Mouse (Mus musculus): ENCODE data around the gene Epm2aip1. TPM values are rescaled to one million over a fixed set of nuclear protein-coding genes. Genes with fewer than 3 reads are reported as not detected.

Gene Epm2aip1
- polyA plus RNA-seq (2015; fragmentation: Nextera tagmentation; extraction: Ambion mirVana) = 18.9 and 21.5 TPM in 2 replicates

DNA sequence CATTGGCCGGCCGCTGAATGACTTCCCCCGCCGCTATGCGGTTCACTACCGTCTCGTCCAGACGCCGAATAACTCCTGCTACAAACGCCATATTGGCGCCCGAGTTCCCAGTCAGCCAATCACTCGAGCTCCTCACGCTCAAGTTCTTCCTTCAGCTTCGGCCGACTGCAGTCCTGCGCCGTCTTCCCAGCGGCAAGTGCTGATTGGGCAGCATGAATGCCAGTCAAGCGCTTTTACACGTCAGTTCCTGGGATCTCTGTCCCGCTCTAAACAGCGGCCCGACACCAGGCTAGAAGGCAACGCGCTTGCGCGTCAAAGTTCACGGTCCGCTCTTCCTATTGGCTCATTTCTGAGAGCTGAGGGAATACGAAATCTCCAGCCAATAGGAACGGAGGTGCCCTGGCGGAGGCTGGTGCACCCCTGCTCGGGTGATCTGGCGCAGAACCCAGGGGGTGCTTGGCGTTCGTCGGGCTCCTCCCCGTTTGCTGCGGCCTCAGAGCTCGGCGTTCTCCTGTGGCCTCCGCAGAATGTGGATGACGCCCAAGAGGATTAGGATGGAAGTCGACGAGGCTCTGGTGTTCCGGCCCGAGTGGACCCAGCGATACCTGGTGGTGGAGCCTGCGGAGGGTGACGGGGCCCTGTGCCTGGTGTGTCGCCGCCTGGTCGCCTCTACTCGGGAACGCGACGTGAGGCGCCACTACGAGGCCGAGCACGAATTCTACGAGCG, at the start of gene Epm2aip1, which contains the start of gene Mlh1:
TSS of gene Epm2aip1 (plus strand) at position 496 of the 727 bp plus-strand sequence.
TSS of gene Mlh1 (minus strand) at position 358 of the 727 bp plus-strand sequence.
- H3K4me1 ChIP-seq (ENCODE audit: control insufficient read depth, insufficient read depth, low read length) = peaks cover 31% of the 10 kb centered on the region
- peak within 1 kb of the TSS; percentile 69 for H3K4me3 ChIP-seq (ENCODE audit: low read length)
- H3K27ac ChIP-seq (ENCODE audit: low read length) = peak within 1 kb of the TSS; percentile 98
- WGBS = under 1% methylated on average over 64 of the region's 64 CpGs
- no peaks in the 10 kb centered on the region for H3K9me3 ChIP-seq (replicated peaks; ENCODE audit: control insufficient read depth, low read length)
- peak; percentile 98 for ATAC-seq (replicated peaks; ENCODE audit: extremely low read depth, insufficient read depth, low FRiP score)
- no peaks in the 10 kb centered on the region for H3K27me3 ChIP-seq (ENCODE audit: control insufficient read depth, insufficient read depth, low read length)
- H3K36me3 ChIP-seq (ENCODE audit: control insufficient read depth, insufficient read depth) = 0 out of 2 replicates have a peak, but pooled peaks cover 3% of the 10 kb centered on the region
- H3K9ac ChIP-seq (ENCODE audit: low read length) = peak within 1 kb of the TSS; percentile 96
- H3K4me2 ChIP-seq (ENCODE audit: low read depth, low read length) = peak within 1 kb of the TSS; percentile 86

GRCm38 (mm10) chr9:111223406-111223805, 48.3 kb upstream of the Epm2aip1 start:
- ATAC-seq (replicated peaks; ENCODE audit: extremely low read depth, insufficient read depth, low FRiP score) = no peak
- WGBS = 95% methylated on average over 5 of the region's 5 CpGs
- no peaks in the 10 kb centered on the region for H3K27me3 ChIP-seq (ENCODE audit: control insufficient read depth, insufficient read depth, low read length)

DNA sequence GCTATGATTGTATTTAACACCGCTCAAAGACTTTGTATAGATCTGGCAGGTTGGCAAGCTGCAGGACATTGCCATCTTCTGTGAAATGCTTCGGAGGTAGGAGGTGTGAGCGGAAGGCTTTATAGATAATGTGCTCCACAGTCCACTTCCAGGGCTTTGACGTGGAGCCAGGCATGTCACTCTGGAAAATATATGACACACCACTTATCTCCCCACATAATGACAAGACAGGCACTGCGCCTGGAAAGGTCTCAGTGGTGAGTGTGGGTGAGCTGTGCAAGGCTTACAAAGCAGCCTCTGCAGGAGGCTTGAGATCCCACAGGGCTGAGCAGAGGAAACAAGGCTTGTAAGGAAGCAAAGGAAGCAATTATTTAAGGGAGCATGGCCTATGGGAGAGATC, 43.3 kb upstream of the Epm2aip1 start:
- H3K27ac ChIP-seq (ENCODE audit: low read length) = peak overlapping the region; percentile 70
- no peak overlapping the region for H3K4me3 ChIP-seq (ENCODE audit: low read length)
- H3K9ac ChIP-seq (ENCODE audit: low read length) = no peak overlapping the region
- 33% methylated on average over 5 of the region's 5 CpGs for WGBS
- H3K4me2 ChIP-seq (ENCODE audit: low read depth, low read length) = no peak overlapping the region
- H3K4me1 ChIP-seq (ENCODE audit: control insufficient read depth, insufficient read depth, low read length) = peaks cover 37% of the 10 kb centered on the region
- no peaks in the 10 kb centered on the region for H3K9me3 ChIP-seq (replicated peaks; ENCODE audit: control insufficient read depth, low read length)
- peaks cover 34% of the 10 kb centered on the region for H3K36me3 ChIP-seq (ENCODE audit: control insufficient read depth, insufficient read depth)
- H3K27me3 ChIP-seq (ENCODE audit: control insufficient read depth, insufficient read depth, low read length) = no peaks in the 10 kb centered on the region
- ATAC-seq (replicated peaks; ENCODE audit: extremely low read depth, insufficient read depth, low FRiP score) = peak; percentile 92

More at GRCm38 (mm10) chr9:111223406-111223805, 48.3 kb upstream of the Epm2aip1 start:
- Histone ChIP-seq H3K4me2 (ENCODE audit: low read depth, low read length) (no peak overlapping the region), H3K4me1 (ENCODE audit: control insufficient read depth, insufficient read depth, low read length) (peaks cover 20% of the 10 kb centered on the region), H3K9me3 (replicated peaks; ENCODE audit: control insufficient read depth, low read length) (no peaks in the 10 kb centered on the region), H3K9ac (ENCODE audit: low read length) (no peak overlapping the region), H3K27ac (ENCODE audit: low read length) (no peak overlapping the region), H3K4me3 (ENCODE audit: low read length) (no peak overlapping the region), H3K36me3 (ENCODE audit: control insufficient read depth, insufficient read depth) (peaks cover 39% of the 10 kb centered on the region)

- Histone ChIP-seq H3K4me3 (ENCODE audit: low read length) (no peak overlapping the region), H3K27ac (ENCODE audit: low read length) (no peak overlapping the region), H3K4me1 (ENCODE audit: control insufficient read depth, insufficient read depth, low read length) (peaks cover 5% of the 10 kb centered on the region; the same call in 1 of the 2 replicates), H3K36me3 (ENCODE audit: control insufficient read depth, insufficient read depth) (peaks cover 45% of the 10 kb centered on the region), H3K27me3 (ENCODE audit: control insufficient read depth, insufficient read depth, low read length) (no peaks in the 10 kb centered on the region), H3K4me2 (ENCODE audit: low read depth, low read length) (no peak overlapping the region), H3K9ac (ENCODE audit: low read length) (no peak overlapping the region), H3K9me3 (replicated peaks; ENCODE audit: control insufficient read depth, low read length) (no peaks in the 10 kb centered on the region)
- no peak for ATAC-seq (replicated peaks; ENCODE audit: extremely low read depth, insufficient read depth, low FRiP score)
- WGBS = 83% methylated on average over 9 of the region's 9 CpGs
These were observed 37.0 kb upstream of the Epm2aip1 start for GRCm38 (mm10) chr9:111234701-111235100.

DNA sequence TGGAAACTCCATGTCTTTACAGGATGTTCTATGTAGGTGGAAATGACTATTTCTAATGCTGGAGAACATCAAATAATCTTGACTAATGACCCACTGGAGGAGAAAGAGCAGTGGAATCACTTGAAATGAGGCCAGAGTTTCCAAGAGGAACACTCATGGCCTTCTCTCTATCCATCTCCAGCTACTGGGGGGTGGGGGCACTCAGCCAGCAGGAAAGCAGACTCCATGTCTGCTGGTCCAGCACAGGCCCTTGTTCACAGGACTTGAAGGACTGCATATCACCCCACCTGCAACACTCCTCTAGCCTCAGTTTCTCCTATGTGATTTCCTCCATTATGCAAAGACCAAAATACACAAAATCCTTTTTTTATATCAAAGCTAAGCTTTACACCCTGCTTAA, 34.0 kb upstream of the Epm2aip1 start:
- Histone ChIP-seq H3K4me2 (ENCODE audit: low read depth, low read length) (no peak overlapping the region), H3K4me3 (ENCODE audit: low read length) (no peak overlapping the region), H3K27me3 (ENCODE audit: control insufficient read depth, insufficient read depth, low read length) (no peaks in the 10 kb centered on the region), H3K36me3 (ENCODE audit: control insufficient read depth, insufficient read depth) (peaks cover 52% of the 10 kb centered on the region), H3K27ac (ENCODE audit: low read length) (no peak overlapping the region), H3K9ac (ENCODE audit: low read length) (no peak overlapping the region), H3K4me1 (ENCODE audit: control insufficient read depth, insufficient read depth, low read length) (peaks cover 6% of the 10 kb centered on the region; the same call in 1 of the 2 replicates), H3K9me3 (replicated peaks; ENCODE audit: control insufficient read depth, low read length) (no peaks in the 10 kb centered on the region)
- ATAC-seq (replicated peaks; ENCODE audit: extremely low read depth, insufficient read depth, low FRiP score) = no peak

GRCm38 (mm10) chr9:111239821-111240220, 31.9 kb upstream of the Epm2aip1 start:
- ATAC-seq (replicated peaks; ENCODE audit: extremely low read depth, insufficient read depth, low FRiP score) = no peak
- Histone ChIP-seq H3K36me3 (ENCODE audit: control insufficient read depth, insufficient read depth) (peaks cover 47% of the 10 kb centered on the region), H3K4me3 (ENCODE audit: low read length) (no peak overlapping the region), H3K4me1 (ENCODE audit: control insufficient read depth, insufficient read depth, low read length) (peaks cover 6% of the 10 kb centered on the region; the same call in 1 of the 2 replicates), H3K27ac (ENCODE audit: low read length) (no peak overlapping the region), H3K9me3 (replicated peaks; ENCODE audit: control insufficient read depth, low read length) (no peaks in the 10 kb centered on the region), H3K27me3 (ENCODE audit: control insufficient read depth, insufficient read depth, low read length) (no peaks in the 10 kb centered on the region), H3K4me2 (ENCODE audit: low read depth, low read length) (no peak overlapping the region), H3K9ac (ENCODE audit: low read length) (no peak overlapping the region)
- WGBS = 80% methylated on average over 4 of the region's 4 CpGs

DNA sequence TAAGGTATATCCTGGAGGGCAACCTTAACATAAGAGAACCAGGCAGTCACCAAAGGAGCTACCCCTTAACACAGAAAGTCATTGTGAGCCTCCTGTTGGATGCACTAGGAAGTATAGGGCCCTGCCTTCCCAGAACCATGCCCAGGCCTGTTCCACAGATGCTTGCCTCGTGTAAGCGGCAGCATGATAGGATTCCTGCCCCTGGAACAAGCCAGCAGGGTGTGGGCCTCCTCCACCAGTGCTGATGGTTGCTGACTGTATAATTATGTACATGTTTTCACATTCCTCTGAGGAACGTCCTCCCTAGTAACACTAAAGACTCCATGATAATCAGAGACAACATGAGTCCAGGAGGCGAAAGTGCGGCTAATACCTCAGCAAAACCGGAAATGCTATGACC, 28.3 kb upstream of the Epm2aip1 start:
- ATAC-seq (replicated peaks; ENCODE audit: extremely low read depth, insufficient read depth, low FRiP score) = no peak
- H3K4me3 ChIP-seq (ENCODE audit: low read length) = no peak overlapping the region
- no peak overlapping the region for H3K4me2 ChIP-seq (ENCODE audit: low read depth, low read length)
- H3K9me3 ChIP-seq (replicated peaks; ENCODE audit: control insufficient read depth, low read length) = no peaks in the 10 kb centered on the region
- H3K9ac ChIP-seq (ENCODE audit: low read length) = no peak overlapping the region
- H3K27me3 ChIP-seq (ENCODE audit: control insufficient read depth, insufficient read depth, low read length) = no peaks in the 10 kb centered on the region
- WGBS = 70% methylated on average over 6 of the region's 6 CpGs
- H3K36me3 ChIP-seq (ENCODE audit: control insufficient read depth, insufficient read depth) = peaks cover 40% of the 10 kb centered on the region
- no peak overlapping the region for H3K27ac ChIP-seq (ENCODE audit: low read length)
- peaks cover 20% of the 10 kb centered on the region for H3K4me1 ChIP-seq (ENCODE audit: control insufficient read depth, insufficient read depth, low read length)

DNA sequence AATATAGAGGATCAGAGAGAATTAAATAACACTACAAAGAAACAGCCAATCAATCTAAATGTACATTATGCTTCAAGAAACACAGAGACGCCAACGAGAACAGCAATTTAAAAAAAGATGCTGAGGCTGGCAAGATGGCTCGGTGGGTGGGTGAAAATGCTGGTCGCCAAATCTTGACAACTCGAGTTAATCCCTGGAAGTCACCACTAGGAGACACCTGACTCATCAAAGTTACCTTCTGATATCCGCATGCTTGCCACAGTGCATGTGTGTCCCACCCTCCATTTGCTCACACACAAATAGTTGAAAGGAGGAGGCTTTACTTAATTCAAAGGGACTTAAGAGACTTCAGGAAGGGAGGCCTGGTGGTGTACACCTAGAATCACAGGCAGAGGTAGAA, 26.2 kb upstream of the Epm2aip1 start:
- Histone ChIP-seq H3K4me2 (ENCODE audit: low read depth, low read length) (no peak overlapping the region), H3K4me3 (ENCODE audit: low read length) (no peak overlapping the region), H3K9me3 (replicated peaks; ENCODE audit: control insufficient read depth, low read length) (no peaks in the 10 kb centered on the region), H3K36me3 (ENCODE audit: control insufficient read depth, insufficient read depth) (peaks cover 30% of the 10 kb centered on the region), H3K27ac (ENCODE audit: low read length) (no peak overlapping the region), H3K27me3 (ENCODE audit: control insufficient read depth, insufficient read depth, low read length) (no peaks in the 10 kb centered on the region), H3K4me1 (ENCODE audit: control insufficient read depth, insufficient read depth, low read length) (peaks cover 25% of the 10 kb centered on the region), H3K9ac (ENCODE audit: low read length) (no peak overlapping the region)
- ATAC-seq (replicated peaks; ENCODE audit: extremely low read depth, insufficient read depth, low FRiP score) = no peak
- WGBS = 80% methylated on average over 6 of the region's 6 CpGs

GRCm38 (mm10) chr9:111247682-111248246, 24.0 kb upstream of the Epm2aip1 start:
- no peak overlapping the region for H3K4me2 ChIP-seq (ENCODE audit: low read depth, low read length)
- peaks cover 36% of the 10 kb centered on the region for H3K36me3 ChIP-seq (ENCODE audit: control insufficient read depth, insufficient read depth)
- H3K4me3 ChIP-seq (ENCODE audit: low read length) = no peak overlapping the region
- peaks cover 19% of the 10 kb centered on the region for H3K4me1 ChIP-seq (ENCODE audit: control insufficient read depth, insufficient read depth, low read length)
- H3K9ac ChIP-seq (ENCODE audit: low read length) = no peak overlapping the region
- WGBS = 41% methylated on average over 3 of the region's 3 CpGs
- H3K27me3 ChIP-seq (ENCODE audit: control insufficient read depth, insufficient read depth, low read length) = no peaks in the 10 kb centered on the region
- peak overlapping the region; percentile 85 for H3K27ac ChIP-seq (ENCODE audit: low read length)
- H3K9me3 ChIP-seq (replicated peaks; ENCODE audit: control insufficient read depth, low read length) = no peaks in the 10 kb centered on the region
- peak; percentile 96 for ATAC-seq (replicated peaks; ENCODE audit: extremely low read depth, insufficient read depth, low FRiP score)

Measured in heart, embryonic 16.5 days (tissue).